Comparison of ENCODE assay signal across 8 mouse cellular contexts in genomic region chr14:19705649-19706048, GRCm38 (mm10). TPM values are rescaled to one million over a fixed set of nuclear protein-coding genes. Genes with fewer than 3 reads are reported as not detected.
DNase-seq lines count a peak whose midpoint lies in the region; ATAC-seq and TF ChIP-seq lines count a peak whose summit lies in the region.

No protein-coding gene starts in this region.

- peak; percentile 66 for TF ChIP-seq CTCF in G1E (IDR thresholded peaks at IDR 0.05; ENCODE audit: low read depth, low read length)

- DNase-seq in G1E (ENCODE audit: low spot score) = peak; percentile 28
- DNase-seq in cerebellum, postnatal 10 days = peak; percentile 85 to 87
- DNase-seq in frontal cortex, postnatal 36 days (ENCODE audit: low spot score in 2 of 2) = peak; percentile 69 to 71
- peak; percentile 67 for DNase-seq in hindbrain, embryonic 14.5 days (ENCODE audit: low spot score)
- DNase-seq in layer of hippocampus, postnatal 36 days = peak; percentile 64 to 70
- DNase-seq in retina, postnatal 7 days (ENCODE audit: low read depth, low spot score) = peak; percentile 46
- DNase-seq in thymus, postnatal 4 days = peak; percentile 86

- WGBS in hindbrain, embryonic 14.5 days = 11% methylated on average over 16 of the region's 16 CpGs

- H3K36me3 ChIP-seq in G1E (replicated peaks) = no peaks in the 10 kb centered on the region
- no peaks in the 10 kb centered on the region for H3K36me3 ChIP-seq in hindbrain, embryonic 14.5 days (replicated peaks; ENCODE audit: control insufficient read depth, insufficient read depth)

- H3K27ac ChIP-seq in hindbrain, embryonic 14.5 days = no peak overlapping the region

- H3K9me3 ChIP-seq in G1E (replicated peaks) = no peaks in the 10 kb centered on the region
- H3K9me3 ChIP-seq in hindbrain, embryonic 14.5 days (ENCODE audit: control insufficient read depth, low read length) = no peaks in the 10 kb centered on the region

- ATAC-seq in G1E (ENCODE audit: extremely low read depth, insufficient number of reproducible peaks, low FRiP score, poor library complexity, severe bottlenecking) = no peak
- ATAC-seq in hindbrain, embryonic 14.5 days (ENCODE audit: low FRiP score) = peak; percentile 69; the same call in 1 of the 2 replicates
- peak; percentile 82 for ATAC-seq in megakaryocyte, adult 5-6 weeks (ENCODE audit: poor library complexity, severe bottlenecking)

- no peak overlapping the region for H3K4me2 ChIP-seq in hindbrain, embryonic 14.5 days (replicated peaks)

- H3K27me3 ChIP-seq in G1E (ENCODE audit: insufficient read depth, low read length) = peaks cover 15% of the 10 kb centered on the region
- H3K27me3 ChIP-seq in hindbrain, embryonic 14.5 days (ENCODE audit: control insufficient read depth, insufficient read depth, low read length) = peaks cover 16% of the 10 kb centered on the region; the same call in 1 of the 2 replicates

- H3K9ac ChIP-seq in hindbrain, embryonic 14.5 days = no peak overlapping the region

- H3K4me1 ChIP-seq in G1E (ENCODE audit: insufficient read depth, low read depth, low read length) = no peaks in the 10 kb centered on the region
- H3K4me1 ChIP-seq in hindbrain, embryonic 14.5 days (replicated peaks; ENCODE audit: control insufficient read depth, insufficient read depth, low read length) = peaks cover 7% of the 10 kb centered on the region; the same call in 1 of the 2 replicates

- no peak overlapping the region for H3K4me3 ChIP-seq in G1E (ENCODE audit: low read depth, low read length)
- H3K4me3 ChIP-seq in hindbrain, embryonic 14.5 days (replicated peaks; ENCODE audit: low read length) = no peak overlapping the region

RNA-seq across cellular contexts. Expression of gene Nid2, which starts 45.4 kb away (rescaled TPM):
- total RNA-seq in G1E (2014; fragmentation: Nextera tagmentation) (not detected in 2 replicates), G1E (2017) (0.06 and 0.33 TPM in 2 replicates)
- 0.02 and 0.08 TPM in 2 replicates for polyA plus RNA-seq in G1E (2012)
- 46.3 and 48.7 TPM in 2 replicates for polyA plus RNA-seq in hindbrain, embryonic 14.5 days (2014; fragmentation: Nextera tagmentation; extraction: Ambion mirVana)
- 1 to 10 TPM; 4.1 to 5.2 TPM for total RNA-seq in layer of hippocampus, postnatal 36 days (2021)
- total RNA-seq in megakaryocyte, adult 5-6 weeks (2015) = 0.27 and 0.34 TPM in 2 replicates
- 0.45 and 2.2 TPM in 2 replicates for total RNA-seq in megakaryocyte, adult 5-6 weeks (2017)

Comparison
In these comparisons a context has a peak if more than half of its experiments do, and no peak if none do; other contexts are left out.
1. DNase-seq: peak in every context shown above with its lines; median percentile 86 in cerebellum, postnatal 10 days; 86 in thymus, postnatal 4 days; 70 in frontal cortex, postnatal 36 days; 67 in hindbrain, embryonic 14.5 days; 67 in layer of hippocampus, postnatal 36 days; 46 in retina, postnatal 7 days; 28 in G1E.